Mouse (Mus musculus) limb, embryonic 15.5 days (tissue): ENCODE measurements around the gene Tmem117. TPM values are rescaled to one million over a fixed set of nuclear protein-coding genes. Genes with fewer than 3 reads are reported as not detected.

ENCODE experiments used
- ATAC-seq: fragments of 200-750 bp; cut with Nextera tagmentation; 2 replicates; pipeline ENCODE4 v1.8.0; 2017; ENCODE audit warnings: low read depth, moderate TSS enrichment; ENCODE audit not compliant: insufficient number of reproducible peaks, low FRiP score, low TSS enrichment
- H3K27ac ChIP-seq: fragments of 300-500 bp; sonication (generic); 2 replicates; pipeline ENCODE4 v1.5.1; 2015; ENCODE audit warnings: moderate library complexity, mild to moderate bottlenecking, inconsistent platforms
- H3K27me3 ChIP-seq: fragments of 300-500 bp; sonication (generic); 2 replicates; pipeline ENCODE4 v1.6.1; 2015; ENCODE audit warnings: inconsistent platforms
- H3K36me3 ChIP-seq: fragments of 300-500 bp; sonication (generic); 2 replicates; pipeline ENCODE4 v1.6.1; 2015; ENCODE audit warnings: inconsistent platforms
- H3K4me1 ChIP-seq: fragments of 300-500 bp; sonication (generic); 2 replicates; pipeline ENCODE4 v1.6.1; 2015; ENCODE audit warnings: inconsistent platforms
- H3K4me2 ChIP-seq: fragments of 300-500 bp; sonication (generic); 2 replicates; pipeline ENCODE4 v1.6.1; 2015; ENCODE audit warnings: mild to moderate bottlenecking, inconsistent platforms
- H3K4me3 ChIP-seq: fragments of 300-500 bp; sonication (generic); 2 replicates; pipeline ENCODE4 v1.5.1; 2015; ENCODE audit warnings: mild to moderate bottlenecking, inconsistent platforms
- H3K9ac ChIP-seq: fragments of 300-500 bp; sonication (generic); 2 replicates; pipeline ENCODE4 v1.6.1; 2015; ENCODE audit warnings: inconsistent platforms
- H3K9me3 ChIP-seq: fragments of 300-500 bp; sonication (generic); 2 replicates; pipeline ENCODE4 v1.6.1; 2016; ENCODE audit warnings: inconsistent platforms
- WGBS: fragments of 180-500 bp; shearing (Covaris S2); methylation state at CpG from one replicate; pipeline ENCODE4 v1.1.7; 2015; 5-methylcytosine and 5-hydroxymethylcytosine counted together
- polyA plus RNA-seq: library from polyadenylated mRNA; unstranded; fragments of >200 nt; fragmentation: Nextera tagmentation; extraction: Ambion mirVana; gene quantifications from 2 replicates; pipeline ENCODE4 v1.2.1, GENCODE M21; 2015

Tmem117 gene
- polyA plus RNA-seq, 1 experiment from 2014 or later, result 5.1 TPM

DNA sequence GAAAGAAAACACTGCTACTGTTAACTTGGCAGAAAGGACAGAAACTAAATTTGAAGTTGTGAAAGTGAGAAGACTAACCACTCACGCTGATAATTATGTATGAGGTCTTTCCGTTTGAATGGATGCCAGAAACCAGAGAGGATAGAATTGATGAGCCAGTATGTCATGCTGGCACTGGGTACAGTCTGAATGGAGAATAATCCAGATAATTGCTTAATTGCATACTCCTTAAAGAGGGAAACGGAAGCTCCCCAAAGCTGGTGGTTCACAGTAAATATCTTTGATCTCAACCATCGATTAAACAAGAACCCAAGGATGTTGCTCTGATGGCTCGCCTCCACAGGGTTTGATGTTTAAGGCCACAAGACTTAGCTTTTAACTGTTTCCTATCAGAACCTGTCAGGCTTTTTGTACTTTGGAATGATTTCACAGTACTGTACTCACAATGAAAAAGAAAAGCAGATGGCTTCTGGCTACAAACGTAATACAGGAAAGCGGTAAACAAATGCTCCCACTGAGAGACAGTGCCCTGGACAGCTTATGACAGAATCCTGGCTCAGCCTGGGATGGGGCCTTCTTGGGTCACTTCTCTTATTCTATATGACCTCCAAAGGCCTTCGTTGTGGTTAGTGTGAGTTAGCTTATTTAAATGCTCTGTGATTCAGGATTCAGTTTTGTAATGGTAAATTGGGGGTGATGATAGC, 376.2 kb downstream of the Tmem117 start:
- no peaks in the 10 kb centered on the region for H3K27me3 ChIP-seq
- 71% methylated on average over 8 of the region's 8 CpGs for WGBS
- H3K27ac ChIP-seq, result no peak overlapping the region
- no peak for ATAC-seq
- H3K4me2 ChIP-seq, result no peak overlapping the region
- H3K4me3 ChIP-seq, result no peak overlapping the region
- H3K36me3 ChIP-seq, result no peaks in the 10 kb centered on the region
- H3K9ac ChIP-seq, result no peak overlapping the region
- H3K4me1 ChIP-seq, result peaks cover 6% of the 10 kb centered on the region; the same call in 1 of the 2 replicates
- H3K9me3 ChIP-seq, result no peaks in the 10 kb centered on the region

DNA sequence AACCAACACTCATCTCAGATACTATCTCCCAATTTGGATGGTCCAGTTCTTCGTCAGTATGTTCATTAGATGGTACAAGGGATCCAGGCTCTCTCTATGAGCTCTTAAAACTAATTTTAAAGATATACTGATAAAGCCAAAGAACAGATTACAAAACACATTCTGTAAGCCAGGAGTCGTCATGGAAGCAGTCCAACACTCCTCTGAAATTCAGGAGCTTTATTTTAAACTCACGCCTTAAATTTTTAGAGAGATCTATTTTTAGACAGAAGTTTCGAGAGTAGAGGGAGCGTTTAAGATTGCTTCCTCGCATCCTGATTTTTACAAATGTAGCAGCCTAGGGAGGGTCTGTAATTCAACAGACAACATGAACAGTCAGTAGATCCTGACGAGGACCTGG, 393.2 kb downstream of the Tmem117 start:
- 66% methylated on average over 7 of the region's 7 CpGs for WGBS
- Histone ChIP-seq H3K27me3 (no peaks in the 10 kb centered on the region), H3K9me3 (no peaks in the 10 kb centered on the region), H3K36me3 (no peaks in the 10 kb centered on the region), H3K4me1 (no peaks in the 10 kb centered on the region), H3K4me3 (no peak overlapping the region), H3K9ac (no peak overlapping the region), H3K27ac (no peak overlapping the region), H3K4me2 (no peak overlapping the region)
- ATAC-seq, result no peak

DNA sequence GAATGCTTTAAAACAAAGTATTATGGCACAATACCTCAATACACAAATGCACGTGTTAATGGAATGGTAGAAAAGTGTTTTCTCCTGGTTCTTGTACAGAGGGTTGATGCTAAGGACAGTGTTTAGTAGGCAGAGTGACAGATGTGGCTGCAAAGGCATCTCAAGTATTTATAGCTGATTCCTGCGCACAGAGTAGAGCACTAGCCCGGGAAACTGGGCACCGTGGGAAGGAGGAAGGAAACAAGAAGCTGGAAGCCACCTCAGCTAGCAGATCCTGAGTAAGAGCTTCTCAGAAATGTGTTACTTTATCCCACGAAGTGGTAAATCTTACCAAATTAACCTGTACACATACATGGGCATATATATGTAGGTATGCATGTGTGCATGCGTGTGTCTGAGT, 395.4 kb downstream of the Tmem117 start:
- H3K27ac ChIP-seq, result no peak overlapping the region
- no peaks in the 10 kb centered on the region for H3K36me3 ChIP-seq
- no peaks in the 10 kb centered on the region for H3K4me1 ChIP-seq
- no peaks in the 10 kb centered on the region for H3K27me3 ChIP-seq
- 36% methylated on average over 6 of the region's 6 CpGs for WGBS
- no peak overlapping the region for H3K4me3 ChIP-seq
- no peak overlapping the region for H3K4me2 ChIP-seq
- no peaks in the 10 kb centered on the region for H3K9me3 ChIP-seq
- H3K9ac ChIP-seq, result no peak overlapping the region
- ATAC-seq, result no peak

DNA sequence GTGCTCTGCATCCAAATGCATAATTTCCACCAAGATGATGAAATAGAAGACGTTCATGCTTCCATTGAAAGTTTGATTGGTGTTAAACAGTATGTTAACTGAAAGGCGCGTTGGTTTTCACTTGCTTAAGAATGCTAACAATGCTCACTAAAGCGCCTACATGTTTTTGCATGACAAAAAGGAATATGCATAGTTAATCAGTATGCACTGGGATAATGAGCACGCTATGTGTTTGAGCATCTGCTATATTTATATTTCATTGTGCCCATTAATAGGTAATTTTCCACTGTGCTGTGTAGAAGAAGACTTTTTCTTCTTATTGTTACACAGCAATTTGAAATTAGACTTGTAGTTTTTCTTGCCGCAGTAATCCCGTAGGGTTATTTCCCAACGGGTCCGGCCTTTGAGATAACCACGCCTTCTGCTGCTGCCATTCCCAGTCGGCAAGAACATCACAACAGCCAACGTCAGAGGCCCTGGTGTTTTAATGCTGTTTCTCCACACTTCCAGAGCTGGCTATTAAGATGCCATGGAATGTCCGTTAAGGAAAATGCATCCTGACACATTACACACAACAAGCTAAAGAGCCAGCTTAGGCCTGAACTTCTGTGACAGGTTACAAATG, 399.9 kb downstream of the Tmem117 start:
- Histone ChIP-seq H3K4me2 (no peak overlapping the region), H3K9me3 (no peaks in the 10 kb centered on the region), H3K27ac (no peak overlapping the region), H3K4me1 (no peaks in the 10 kb centered on the region), H3K4me3 (no peak overlapping the region), H3K9ac (no peak overlapping the region), H3K27me3 (no peaks in the 10 kb centered on the region), H3K36me3 (no peaks in the 10 kb centered on the region)
- WGBS, result 84% methylated on average over 13 of the region's 13 CpGs
- ATAC-seq, result no peak

DNA sequence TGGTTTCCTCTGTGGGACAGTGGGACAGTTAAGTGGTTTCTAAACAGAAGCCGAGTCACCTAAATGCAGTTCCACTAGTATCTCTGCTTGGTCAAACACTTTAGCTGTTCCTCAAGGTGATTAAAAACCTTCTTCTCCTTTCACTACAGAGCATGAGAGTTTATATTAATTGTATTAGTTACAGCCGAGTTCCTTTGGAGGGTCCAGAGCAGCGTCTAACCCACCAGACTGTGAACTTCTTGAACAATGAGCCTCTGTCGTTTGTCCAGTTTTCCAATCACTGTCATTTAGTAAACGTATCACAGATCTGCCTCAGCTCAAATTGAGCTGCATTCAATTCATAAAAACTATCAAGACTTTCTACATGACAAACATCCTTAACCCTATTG, 400.4 kb downstream of the Tmem117 start:
- no peak for ATAC-seq
- Histone ChIP-seq H3K9me3 (no peaks in the 10 kb centered on the region), H3K27me3 (no peaks in the 10 kb centered on the region), H3K4me3 (no peak overlapping the region), H3K9ac (no peak overlapping the region), H3K4me2 (no peak overlapping the region), H3K4me1 (no peaks in the 10 kb centered on the region), H3K36me3 (no peaks in the 10 kb centered on the region), H3K27ac (no peak overlapping the region)
- WGBS, result 82% methylated on average over 5 of the region's 5 CpGs

DNA sequence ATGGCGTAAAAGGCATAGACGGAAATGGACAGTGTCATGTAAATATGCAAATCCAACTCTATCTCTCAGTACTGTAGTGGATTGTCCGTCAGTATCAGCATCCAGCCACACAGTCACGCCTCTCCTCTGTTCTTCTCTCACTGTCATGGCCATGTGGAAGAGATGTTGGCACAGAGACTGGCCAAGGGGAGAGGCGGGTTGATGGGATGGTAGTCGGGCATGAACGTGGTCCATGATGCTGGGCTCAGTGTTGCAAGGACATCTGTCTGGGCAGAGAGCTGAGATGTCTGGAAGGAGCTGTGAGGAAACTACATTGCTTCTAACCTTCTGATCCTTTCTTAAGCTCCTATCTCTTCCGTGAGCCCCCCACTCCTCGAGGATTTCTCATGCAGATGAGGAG, 413.4 kb downstream of the Tmem117 start:
- no peak overlapping the region for H3K9ac ChIP-seq
- H3K27me3 ChIP-seq, result no peaks in the 10 kb centered on the region
- 83% methylated on average over 9 of the region's 9 CpGs for WGBS
- no peaks in the 10 kb centered on the region for H3K36me3 ChIP-seq
- H3K27ac ChIP-seq, result no peak overlapping the region
- no peak overlapping the region for H3K4me2 ChIP-seq
- H3K9me3 ChIP-seq, result no peaks in the 10 kb centered on the region
- no peak overlapping the region for H3K4me3 ChIP-seq
- no peaks in the 10 kb centered on the region for H3K4me1 ChIP-seq
- no peak for ATAC-seq

DNA sequence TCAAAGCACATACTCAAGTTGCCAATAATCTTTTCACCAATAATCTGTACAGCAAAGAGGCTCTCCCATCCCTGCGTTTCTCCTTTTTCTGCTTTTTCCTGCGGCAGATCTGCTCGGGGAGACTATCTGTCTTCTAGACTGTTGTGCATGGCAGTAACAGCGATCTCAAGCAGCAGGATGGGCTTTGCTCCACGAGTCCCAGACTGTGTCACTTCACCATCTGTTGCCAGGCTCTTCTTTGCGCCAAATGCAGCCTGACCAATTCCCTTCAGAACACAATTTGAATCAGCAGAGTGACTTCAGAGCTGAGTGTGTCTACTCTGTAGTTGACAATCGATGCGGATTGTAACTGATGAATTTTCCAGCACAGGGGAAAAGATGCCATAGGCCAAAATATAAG, 415.0 kb downstream of the Tmem117 start:
- Histone ChIP-seq H3K9me3 (no peaks in the 10 kb centered on the region), H3K27me3 (no peaks in the 10 kb centered on the region), H3K4me1 (no peaks in the 10 kb centered on the region), H3K4me3 (no peak overlapping the region), H3K9ac (no peak overlapping the region), H3K27ac (no peak overlapping the region), H3K36me3 (no peaks in the 10 kb centered on the region), H3K4me2 (no peak overlapping the region)
- WGBS, result 72% methylated on average over 8 of the region's 8 CpGs
- ATAC-seq, result no peak

DNA sequence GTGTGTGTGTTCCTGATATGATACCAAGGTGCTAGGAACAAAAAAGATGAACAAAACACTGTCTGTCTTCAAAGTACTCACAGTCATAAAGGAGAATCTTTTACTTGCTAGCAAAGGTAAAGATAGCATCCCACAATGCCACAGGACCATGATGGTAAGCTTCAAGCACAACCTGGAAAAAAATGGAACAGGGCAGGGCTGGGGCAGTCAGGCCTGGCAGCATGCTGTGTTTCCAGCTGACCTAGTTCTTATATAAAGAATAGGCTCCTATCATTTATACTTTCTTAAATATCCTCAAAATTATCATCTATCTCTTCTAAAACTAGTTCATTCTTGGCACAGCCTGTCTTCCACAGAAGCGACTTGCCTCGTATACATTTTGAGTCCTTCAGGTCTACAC, 418.5 kb downstream of the Tmem117 start:
- Histone ChIP-seq H3K36me3 (no peaks in the 10 kb centered on the region), H3K4me3 (no peak overlapping the region), H3K27me3 (no peaks in the 10 kb centered on the region), H3K4me2 (no peak overlapping the region), H3K9ac (no peak overlapping the region), H3K9me3 (no peaks in the 10 kb centered on the region), H3K4me1 (no peaks in the 10 kb centered on the region), H3K27ac (no peak overlapping the region)
- WGBS, result 79% methylated on average over 2 of the region's 2 CpGs
- no peak for ATAC-seq

DNA sequence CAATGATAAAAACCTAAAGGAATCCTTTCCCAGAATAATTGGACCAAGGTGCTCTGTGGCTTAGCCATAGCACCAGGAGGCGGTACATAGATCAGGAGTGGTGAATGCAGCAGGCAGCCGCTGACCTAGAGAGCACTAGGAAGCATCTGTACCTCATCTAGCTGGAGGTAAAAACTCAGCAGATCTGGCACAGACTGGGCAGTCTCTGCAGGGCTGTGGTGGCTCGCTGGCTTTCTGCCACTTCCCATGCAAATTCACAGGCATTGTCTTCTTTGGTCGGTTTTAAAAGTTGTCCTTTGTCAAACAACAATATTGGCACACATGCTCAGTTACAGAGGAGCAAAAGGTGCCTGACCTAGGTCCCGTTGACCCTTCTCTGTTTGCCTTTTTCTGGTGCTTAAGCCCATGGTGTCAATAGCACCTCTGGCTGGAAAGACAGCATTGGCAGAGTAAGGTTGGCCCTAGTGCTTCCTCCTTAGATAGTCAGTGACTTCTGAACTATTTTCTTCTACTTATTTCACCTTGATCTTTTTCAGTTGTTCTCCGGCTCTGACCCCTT, 420.2 kb downstream of the Tmem117 start:
- Histone ChIP-seq H3K4me1 (no peaks in the 10 kb centered on the region), H3K36me3 (no peaks in the 10 kb centered on the region), H3K4me2 (no peak overlapping the region), H3K9me3 (no peaks in the 10 kb centered on the region), H3K27ac (no peak overlapping the region), H3K9ac (no peak overlapping the region), H3K4me3 (no peak overlapping the region), H3K27me3 (no peaks in the 10 kb centered on the region)
- 62% methylated on average over 6 of the region's 6 CpGs for WGBS
- no peak for ATAC-seq

DNA sequence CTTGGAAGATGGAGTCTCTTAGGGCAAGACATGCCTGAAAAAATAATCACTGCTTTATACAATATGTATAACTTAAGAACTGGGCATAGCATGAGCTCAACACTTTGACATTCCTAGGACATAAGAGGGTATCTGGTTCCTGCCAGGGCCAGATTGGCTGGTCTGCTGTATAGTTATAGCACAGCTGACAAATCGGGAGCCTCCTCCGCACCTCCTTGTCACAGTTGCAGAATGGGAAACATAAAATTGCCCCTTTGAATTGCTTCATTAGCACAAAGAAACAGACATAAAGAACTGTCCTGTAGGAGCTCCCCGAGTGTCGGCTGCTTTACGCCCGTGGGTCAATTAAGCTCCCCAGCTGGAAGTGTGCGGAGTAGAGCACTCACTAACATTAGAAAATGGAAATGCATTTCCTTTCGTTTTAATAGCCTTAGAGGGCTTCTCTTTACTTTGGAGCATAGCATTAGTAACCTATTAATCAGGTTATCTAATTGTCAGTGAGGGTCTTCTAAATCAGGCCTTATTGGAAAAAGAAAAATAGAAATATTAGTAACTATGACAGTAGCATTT, 426.1 kb downstream of the Tmem117 start:
- H3K27ac ChIP-seq, result no peak overlapping the region
- WGBS, result 51% methylated on average over 8 of the region's 8 CpGs
- H3K36me3 ChIP-seq, result no peaks in the 10 kb centered on the region
- no peaks in the 10 kb centered on the region for H3K27me3 ChIP-seq
- no peak for ATAC-seq
- no peaks in the 10 kb centered on the region for H3K9me3 ChIP-seq
- no peak overlapping the region for H3K4me2 ChIP-seq
- no peaks in the 10 kb centered on the region for H3K4me1 ChIP-seq
- no peak overlapping the region for H3K4me3 ChIP-seq
- H3K9ac ChIP-seq, result no peak overlapping the region

DNA sequence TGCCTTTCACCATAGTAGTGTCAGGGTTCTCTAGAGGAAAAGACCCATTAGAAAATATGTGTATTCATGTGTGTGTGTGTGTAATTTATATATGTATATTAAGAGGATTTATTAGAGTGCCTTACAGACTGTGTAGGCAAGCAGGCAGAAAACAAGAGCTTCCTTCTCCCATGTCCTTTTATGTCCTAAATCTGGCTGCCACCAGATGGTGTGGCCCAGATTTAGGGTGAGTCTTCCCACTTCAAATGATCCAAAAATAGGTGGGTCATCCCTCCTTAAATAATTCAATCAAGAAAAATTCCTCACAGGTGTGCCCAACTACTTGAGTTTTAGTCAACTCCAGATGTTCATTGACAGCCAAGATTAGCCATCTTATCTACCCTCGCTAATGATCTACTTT, 439.0 kb downstream of the Tmem117 start:
- Histone ChIP-seq H3K4me3 (no peak overlapping the region), H3K27me3 (no peaks in the 10 kb centered on the region), H3K9me3 (no peaks in the 10 kb centered on the region), H3K4me2 (no peak overlapping the region), H3K4me1 (no peaks in the 10 kb centered on the region), H3K27ac (no peak overlapping the region), H3K9ac (no peak overlapping the region), H3K36me3 (no peaks in the 10 kb centered on the region)
- 85% methylated on average over 1 of the region's 1 CpGs for WGBS
- no peak for ATAC-seq

DNA sequence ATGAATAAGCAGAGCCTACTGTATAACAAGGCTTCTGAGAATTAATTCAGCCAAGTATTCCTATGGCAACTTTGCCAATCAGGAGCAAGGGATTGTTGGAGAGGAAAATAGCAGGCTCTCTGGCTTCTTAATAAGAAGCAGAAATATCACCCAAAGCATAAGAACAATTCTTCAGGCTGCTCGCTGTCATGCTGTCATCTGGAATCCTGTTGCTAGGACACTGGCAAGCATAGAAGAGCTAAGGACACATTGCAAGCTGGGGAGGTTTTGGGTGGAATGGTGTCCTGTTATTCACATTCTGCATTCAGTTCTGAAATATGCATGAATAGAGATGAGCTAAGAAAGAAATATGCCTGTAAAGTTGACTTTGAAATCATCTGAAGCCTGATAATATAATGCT, 439.8 kb downstream of the Tmem117 start:
- no peak for ATAC-seq

More for the DNA sequence above, 439.8 kb downstream of the Tmem117 start:
- H3K9me3 ChIP-seq, result no peaks in the 10 kb centered on the region
- no peak overlapping the region for H3K4me3 ChIP-seq
- H3K4me1 ChIP-seq, result no peaks in the 10 kb centered on the region
- no peaks in the 10 kb centered on the region for H3K36me3 ChIP-seq
- WGBS, result 68% methylated on average over 1 of the region's 1 CpGs
- H3K9ac ChIP-seq, result no peak overlapping the region
- H3K27me3 ChIP-seq, result no peaks in the 10 kb centered on the region
- no peak overlapping the region for H3K4me2 ChIP-seq
- H3K27ac ChIP-seq, result no peak overlapping the region
